Mouse (Mus musculus): ENCODE results near the gene Syn3. TPM values are rescaled to one million over a fixed set of nuclear protein-coding genes. Genes with fewer than 3 reads are reported as not detected.

Gene Syn3
- total RNA-seq, 2 experiments from 2014 or later: 21.1 to 22.2 TPM

GRCm38 (mm10) chr10:86161783-86162271 lies 336.9 kb downstream of the Syn3 start:
- TF ChIP-seq CTCF (conservative IDR thresholded peaks at IDR 0.05): no peak
- no peak overlapping the region for H3K27ac ChIP-seq
- H3K4me3 ChIP-seq: no peak overlapping the region
- DNase-seq (ENCODE audit: low spot score in 2 of 2): no peak

- no peak for TF ChIP-seq CTCF (conservative IDR thresholded peaks at IDR 0.05)
- no peak for DNase-seq (ENCODE audit: low spot score in 2 of 2)
- Histone ChIP-seq H3K27ac (no peak overlapping the region), H3K4me3 (no peak overlapping the region)
Observed at GRCm38 (mm10) chr10:86158198-86158899, 340.3 kb downstream of the Syn3 start.

- Histone ChIP-seq H3K4me3 (no peak overlapping the region), H3K27ac (no peak overlapping the region)
- no peak for DNase-seq (ENCODE audit: low spot score in 2 of 2)
- TF ChIP-seq CTCF (conservative IDR thresholded peaks at IDR 0.05): no peak
Observed at GRCm38 (mm10) chr10:86155344-86155743, 343.4 kb downstream of the Syn3 start.

GRCm38 (mm10) chr10:86153221-86153620 lies 345.5 kb downstream of the Syn3 start:
- Histone ChIP-seq H3K27ac (no peak overlapping the region), H3K4me3 (no peak overlapping the region)
- DNase-seq (ENCODE audit: low spot score in 2 of 2): no peak
- TF ChIP-seq CTCF (conservative IDR thresholded peaks at IDR 0.05): no peak

- TF ChIP-seq CTCF (conservative IDR thresholded peaks at IDR 0.05): no peak
- no peak for DNase-seq (ENCODE audit: low spot score in 2 of 2)
- Histone ChIP-seq H3K27ac (no peak overlapping the region), H3K4me3 (no peak overlapping the region)
Observed at GRCm38 (mm10) chr10:86151357-86151756, 347.3 kb downstream of the Syn3 start.

GRCm38 (mm10) chr10:86150076-86150475 lies 348.6 kb downstream of the Syn3 start:
- H3K27ac ChIP-seq: no peak overlapping the region
- no peak for DNase-seq (ENCODE audit: low spot score in 2 of 2)
- no peak for TF ChIP-seq CTCF (conservative IDR thresholded peaks at IDR 0.05)
- H3K4me3 ChIP-seq: no peak overlapping the region

- no peak for DNase-seq (ENCODE audit: low spot score in 2 of 2)
- Histone ChIP-seq H3K27ac (no peak overlapping the region), H3K4me3 (no peak overlapping the region)
- TF ChIP-seq CTCF (conservative IDR thresholded peaks at IDR 0.05): no peak
Observed at GRCm38 (mm10) chr10:86149029-86149818, 349.5 kb downstream of the Syn3 start.

GRCm38 (mm10) chr10:86139061-86139681 lies 359.5 kb downstream of the Syn3 start:
- H3K4me3 ChIP-seq: no peak overlapping the region
- DNase-seq (ENCODE audit: low spot score in 2 of 2): no peak
- H3K27ac ChIP-seq: no peak overlapping the region
- TF ChIP-seq CTCF (conservative IDR thresholded peaks at IDR 0.05): no peak

GRCm38 (mm10) chr10:86137589-86138173 lies 361.0 kb downstream of the Syn3 start:
- DNase-seq (ENCODE audit: low spot score in 2 of 2): no peak
- no peak for TF ChIP-seq CTCF (conservative IDR thresholded peaks at IDR 0.05)
- Histone ChIP-seq H3K4me3 (no peak overlapping the region), H3K27ac (no peak overlapping the region)

GRCm38 (mm10) chr10:86137106-86137505 lies 361.6 kb downstream of the Syn3 start:
- no peak overlapping the region for H3K4me3 ChIP-seq
- no peak for DNase-seq (ENCODE audit: low spot score in 2 of 2)
- TF ChIP-seq CTCF (conservative IDR thresholded peaks at IDR 0.05): no peak
- H3K27ac ChIP-seq: no peak overlapping the region

- TF ChIP-seq CTCF (conservative IDR thresholded peaks at IDR 0.05): no peak
- H3K27ac ChIP-seq: no peak overlapping the region
- no peak overlapping the region for H3K4me3 ChIP-seq
- DNase-seq (ENCODE audit: low spot score in 2 of 2): no peak
Observed at GRCm38 (mm10) chr10:86136249-86136648, 362.4 kb downstream of the Syn3 start.

- no peak for TF ChIP-seq CTCF (conservative IDR thresholded peaks at IDR 0.05)
- DNase-seq (ENCODE audit: low spot score in 2 of 2): no peak
- Histone ChIP-seq H3K27ac (no peak overlapping the region), H3K4me3 (no peak overlapping the region)
Observed at GRCm38 (mm10) chr10:86134848-86135247, 363.8 kb downstream of the Syn3 start.

- no peak for DNase-seq (ENCODE audit: low spot score in 2 of 2)
- TF ChIP-seq CTCF (conservative IDR thresholded peaks at IDR 0.05): no peak
- Histone ChIP-seq H3K4me3 (no peak overlapping the region), H3K27ac (no peak overlapping the region)
Observed at GRCm38 (mm10) chr10:86134336-86134735, 364.4 kb downstream of the Syn3 start.
